Mouse (Mus musculus) embryonic facial prominence, embryonic 10.5 days (tissue): ENCODE results near the gene Ptprn2. TPM values are rescaled to one million over a fixed set of nuclear protein-coding genes. Genes with fewer than 3 reads are reported as not detected.

ENCODE experiments used
- DNase-seq: peaks from one replicate; pipeline ENCODE4 v3.0.0-alpha.2; 2017; ENCODE audit warnings: low spot score
- H3K27ac ChIP-seq: fragments of 300-500 bp; sonication (generic); replicated peaks from 2 replicates; pipeline ENCODE4 v1.5.1; 2016; ENCODE audit warnings: mild to moderate bottlenecking
- H3K27me3 ChIP-seq: fragments of 300-500 bp; sonication (generic); replicated peaks from 2 replicates; pipeline ENCODE4 v1.6.1; 2016; ENCODE audit warnings: low read depth, mild to moderate bottlenecking; ENCODE audit not compliant: poor library complexity, severe bottlenecking
- H3K36me3 ChIP-seq: fragments of 300-500 bp; sonication (generic); replicated peaks from 2 replicates; pipeline ENCODE4 v1.6.1; 2016; ENCODE audit warnings: mild to moderate bottlenecking, moderate library complexity
- H3K4me1 ChIP-seq: fragments of 300-500 bp; sonication (generic); 2 replicates; pipeline ENCODE4 v1.6.1; 2016
- H3K4me3 ChIP-seq: fragments of 300-500 bp; sonication (generic); 2 replicates; pipeline ENCODE4 v1.5.1; 2016; ENCODE audit warnings: mild to moderate bottlenecking, moderate library complexity
- H3K9me3 ChIP-seq: fragments of 300-500 bp; sonication (generic); 2 replicates; pipeline ENCODE4 v1.6.1; 2016; ENCODE audit warnings: mild to moderate bottlenecking
- WGBS: fragments of 180-500 bp; shearing (Covaris S2); methylation state at CpG from one replicate; pipeline ENCODE4 v1.1.7; 2016; 5-methylcytosine and 5-hydroxymethylcytosine counted together
- polyA plus RNA-seq: library from polyadenylated mRNA; unstranded; fragments of >200 nt; fragmentation: Nextera tagmentation; extraction: Ambion mirVana; gene quantifications from 2 replicates; pipeline ENCODE4 v1.2.1, GENCODE M21; 2016

The Ptprn2 gene
- polyA plus RNA-seq, 1 experiment from 2014 or later: 1.4 TPM

GRCm38 (mm10) chr12:116952452-116953205 is 467.1 kb downstream of the Ptprn2 start:
- Histone ChIP-seq H3K36me3 (no peaks in the 10 kb centered on the region), H3K27ac (no peak overlapping the region), H3K9me3 (no peaks in the 10 kb centered on the region), H3K4me1 (peaks cover 6% of the 10 kb centered on the region; the same call in 1 of the 2 replicates), H3K27me3 (no peaks in the 10 kb centered on the region), H3K4me3 (no peak overlapping the region)
- no peak for DNase-seq
- 83% methylated on average over 13 of the region's 13 CpGs for WGBS

GRCm38 (mm10) chr12:116959164-116959563 is 473.6 kb downstream of the Ptprn2 start:
- H3K4me3 ChIP-seq: no peak overlapping the region
- peaks cover 6% of the 10 kb centered on the region; the same call in 1 of the 2 replicates for H3K4me1 ChIP-seq
- H3K27ac ChIP-seq: no peak overlapping the region
- H3K9me3 ChIP-seq: no peaks in the 10 kb centered on the region
- no peak for DNase-seq
- H3K27me3 ChIP-seq: no peaks in the 10 kb centered on the region
- H3K36me3 ChIP-seq: no peaks in the 10 kb centered on the region
- 84% methylated on average over 2 of the region's 2 CpGs for WGBS

GRCm38 (mm10) chr12:116963906-116964305 is 478.4 kb downstream of the Ptprn2 start:
- 98% methylated on average over 1 of the region's 1 CpGs for WGBS
- H3K27me3 ChIP-seq: no peaks in the 10 kb centered on the region
- no peak for DNase-seq
- H3K4me3 ChIP-seq: no peak overlapping the region
- no peaks in the 10 kb centered on the region for H3K9me3 ChIP-seq
- no peaks in the 10 kb centered on the region for H3K36me3 ChIP-seq
- H3K4me1 ChIP-seq: peaks cover 6% of the 10 kb centered on the region
- no peak overlapping the region for H3K27ac ChIP-seq

- no peaks in the 10 kb centered on the region for H3K27me3 ChIP-seq
- no peak overlapping the region for H3K27ac ChIP-seq
- H3K9me3 ChIP-seq: no peaks in the 10 kb centered on the region
- DNase-seq: no peak
- H3K36me3 ChIP-seq: no peaks in the 10 kb centered on the region
- no peak overlapping the region for H3K4me3 ChIP-seq
- 66% methylated on average over 8 of the region's 8 CpGs for WGBS
- H3K4me1 ChIP-seq: peaks cover 6% of the 10 kb centered on the region
These were observed 482.9 kb downstream of the Ptprn2 start for GRCm38 (mm10) chr12:116968215-116968939.

- no peak overlapping the region for H3K4me3 ChIP-seq
- no peak for DNase-seq
- no peaks in the 10 kb centered on the region for H3K27me3 ChIP-seq
- H3K27ac ChIP-seq: no peak overlapping the region
- WGBS: 84% methylated on average over 5 of the region's 5 CpGs
- no peaks in the 10 kb centered on the region for H3K4me1 ChIP-seq
- H3K9me3 ChIP-seq: no peaks in the 10 kb centered on the region
- no peaks in the 10 kb centered on the region for H3K36me3 ChIP-seq
These were observed 490.0 kb downstream of the Ptprn2 start for GRCm38 (mm10) chr12:116975547-116975946.

- 76% methylated on average over 6 of the region's 6 CpGs for WGBS
- no peak for DNase-seq
These were observed 491.5 kb downstream of the Ptprn2 start for GRCm38 (mm10) chr12:116976981-116977380.

GRCm38 (mm10) chr12:116978201-116978600 is 492.7 kb downstream of the Ptprn2 start:
- Histone ChIP-seq H3K27me3 (no peaks in the 10 kb centered on the region), H3K36me3 (no peaks in the 10 kb centered on the region), H3K27ac (no peak overlapping the region), H3K9me3 (no peaks in the 10 kb centered on the region), H3K4me3 (no peak overlapping the region), H3K4me1 (no peaks in the 10 kb centered on the region)
- DNase-seq: no peak
- 88% methylated on average over 6 of the region's 6 CpGs for WGBS

More at GRCm38 (mm10) chr12:116976981-116977380, 491.5 kb downstream of the Ptprn2 start:
- Histone ChIP-seq H3K9me3 (no peaks in the 10 kb centered on the region), H3K27me3 (no peaks in the 10 kb centered on the region), H3K4me3 (no peak overlapping the region), H3K4me1 (no peaks in the 10 kb centered on the region), H3K27ac (no peak overlapping the region), H3K36me3 (no peaks in the 10 kb centered on the region)

- H3K4me3 ChIP-seq: no peak overlapping the region
- no peak overlapping the region for H3K27ac ChIP-seq
- 84% methylated on average over 1 of the region's 1 CpGs for WGBS
- H3K27me3 ChIP-seq: no peaks in the 10 kb centered on the region
- no peaks in the 10 kb centered on the region for H3K36me3 ChIP-seq
- no peak for DNase-seq
- H3K9me3 ChIP-seq: no peaks in the 10 kb centered on the region
- H3K4me1 ChIP-seq: peaks cover 6% of the 10 kb centered on the region
These were observed 495.8 kb downstream of the Ptprn2 start for GRCm38 (mm10) chr12:116981315-116981714.

GRCm38 (mm10) chr12:116989144-116989543 is 503.6 kb downstream of the Ptprn2 start:
- 62% methylated on average over 10 of the region's 10 CpGs for WGBS
- Histone ChIP-seq H3K4me3 (no peak overlapping the region), H3K36me3 (no peaks in the 10 kb centered on the region), H3K9me3 (no peaks in the 10 kb centered on the region), H3K4me1 (peaks cover 10% of the 10 kb centered on the region), H3K27me3 (no peaks in the 10 kb centered on the region), H3K27ac (no peak overlapping the region)
- no peak for DNase-seq

GRCm38 (mm10) chr12:117001546-117002148 is 516.1 kb downstream of the Ptprn2 start:
- no peaks in the 10 kb centered on the region for H3K27me3 ChIP-seq
- H3K9me3 ChIP-seq: no peaks in the 10 kb centered on the region
- no peak for DNase-seq
- peaks cover 3% of the 10 kb centered on the region; the same call in 1 of the 2 replicates for H3K4me1 ChIP-seq
- 87% methylated on average over 2 of the region's 2 CpGs for WGBS
- H3K27ac ChIP-seq: no peak overlapping the region
- H3K4me3 ChIP-seq: no peak overlapping the region
- H3K36me3 ChIP-seq: no peaks in the 10 kb centered on the region

- WGBS: 69% methylated on average over 15 of the region's 15 CpGs
- Histone ChIP-seq H3K9me3 (no peaks in the 10 kb centered on the region), H3K4me3 (no peak overlapping the region), H3K36me3 (no peaks in the 10 kb centered on the region), H3K27ac (no peak overlapping the region), H3K27me3 (no peaks in the 10 kb centered on the region), H3K4me1 (peaks cover 9% of the 10 kb centered on the region)
- no peak for DNase-seq
These were observed 531.5 kb downstream of the Ptprn2 start for GRCm38 (mm10) chr12:117016753-117017595.

- peaks cover 9% of the 10 kb centered on the region for H3K4me1 ChIP-seq
- no peaks in the 10 kb centered on the region for H3K27me3 ChIP-seq
- H3K27ac ChIP-seq: no peak overlapping the region
- no peak overlapping the region for H3K4me3 ChIP-seq
- DNase-seq: no peak
- no peaks in the 10 kb centered on the region for H3K9me3 ChIP-seq
- WGBS: 23% methylated on average over 2 of the region's 2 CpGs
- no peaks in the 10 kb centered on the region for H3K36me3 ChIP-seq
These were observed 532.4 kb downstream of the Ptprn2 start for GRCm38 (mm10) chr12:117017912-117018311.
